Mouse (Mus musculus): Measurements from ENCODE around the gene Tspear. TPM values are rescaled to one million over a fixed set of nuclear protein-coding genes. Genes with fewer than 3 reads are reported as not detected.
A peak's percentile ranks its signal among the peaks of the same experiment; 100 is the strongest.

Tspear gene
- polyA plus RNA-seq, 1 experiment from 2014 or later, result 0.59 TPM

GRCm38 (mm10) chr10:77814382-77814781 is 128.0 kb downstream of the Tspear start, which contains the start of gene Gm2696:
Gm2696 (plus strand) TSS chr10:77814682.
- Histone ChIP-seq H3K4me1 (peaks cover 8% of the 10 kb centered on the region; the same call in 1 of the 2 replicates), H3K4me3 (no peak within 1 kb of the TSS), H3K27ac (no peak within 1 kb of the TSS), H3K27me3 (ENCODE audit: low read depth, poor library complexity, severe bottlenecking) (no peaks in the 10 kb centered on the region), H3K9me3 (replicated peaks) (no peaks in the 10 kb centered on the region), H3K36me3 (no peaks in the 10 kb centered on the region)
- no peak for DNase-seq (ENCODE audit: low spot score)
- 47% methylated on average over 4 of the region's 4 CpGs for WGBS

- Histone ChIP-seq H3K36me3 (no peaks in the 10 kb centered on the region), H3K27ac (no peak overlapping the region), H3K9me3 (replicated peaks) (no peaks in the 10 kb centered on the region), H3K4me1 (peaks cover 8% of the 10 kb centered on the region; the same call in 1 of the 2 replicates), H3K27me3 (ENCODE audit: low read depth, poor library complexity, severe bottlenecking) (no peaks in the 10 kb centered on the region), H3K4me3 (no peak overlapping the region)
- DNase-seq (ENCODE audit: low spot score), result peak; percentile 60
- 27% methylated on average over 5 of the region's 5 CpGs for WGBS
Observed at GRCm38 (mm10) chr10:77815514-77815913, 129.1 kb downstream of the Tspear start.

GRCm38 (mm10) chr10:77818523-77818922 is 132.2 kb downstream of the Tspear start:
- no peak overlapping the region for H3K4me3 ChIP-seq
- no peaks in the 10 kb centered on the region for H3K9me3 ChIP-seq (replicated peaks)
- WGBS, result 96% methylated on average over 4 of the region's 4 CpGs
- no peak for DNase-seq (ENCODE audit: low spot score)
- H3K4me1 ChIP-seq, result peaks cover 8% of the 10 kb centered on the region; the same call in 1 of the 2 replicates
- no peaks in the 10 kb centered on the region for H3K27me3 ChIP-seq (ENCODE audit: low read depth, poor library complexity, severe bottlenecking)
- H3K36me3 ChIP-seq, result no peaks in the 10 kb centered on the region
- no peak overlapping the region for H3K27ac ChIP-seq

GRCm38 (mm10) chr10:77819203-77819602 is 132.8 kb downstream of the Tspear start:
- H3K4me3 ChIP-seq, result no peak overlapping the region

GRCm38 (mm10) chr10:77826951-77827350 is 140.6 kb downstream of the Tspear start, which contains the start of gene Krtap10-4:
Krtap10-4 (minus strand) TSS chr10:77827095.
- Histone ChIP-seq H3K4me1 (0 out of 2 replicates have a peak, but pooled peaks cover 3% of the 10 kb centered on the region), H3K4me3 (no peak within 1 kb of the TSS), H3K9me3 (replicated peaks) (no peaks in the 10 kb centered on the region), H3K27me3 (ENCODE audit: low read depth, poor library complexity, severe bottlenecking) (no peaks in the 10 kb centered on the region), H3K36me3 (no peaks in the 10 kb centered on the region), H3K27ac (no peak within 1 kb of the TSS)
- no peak for DNase-seq (ENCODE audit: low spot score)
- 84% methylated on average over 6 of the region's 6 CpGs for WGBS

More at GRCm38 (mm10) chr10:77819203-77819602, 132.8 kb downstream of the Tspear start:
- Histone ChIP-seq H3K36me3 (no peaks in the 10 kb centered on the region), H3K27ac (no peak overlapping the region), H3K4me1 (peaks cover 8% of the 10 kb centered on the region; the same call in 1 of the 2 replicates), H3K9me3 (replicated peaks) (no peaks in the 10 kb centered on the region), H3K27me3 (ENCODE audit: low read depth, poor library complexity, severe bottlenecking) (no peaks in the 10 kb centered on the region)
- DNase-seq (ENCODE audit: low spot score), result no peak
- WGBS, result 45% methylated on average over 4 of the region's 4 CpGs

- H3K4me3 ChIP-seq, result no peak within 1 kb of the TSS
- DNase-seq (ENCODE audit: low spot score), result no peak
- H3K27ac ChIP-seq, result no peak within 1 kb of the TSS
- no peaks in the 10 kb centered on the region for H3K36me3 ChIP-seq
- no peaks in the 10 kb centered on the region for H3K27me3 ChIP-seq (ENCODE audit: low read depth, poor library complexity, severe bottlenecking)
- no peaks in the 10 kb centered on the region for H3K4me1 ChIP-seq
- no peaks in the 10 kb centered on the region for H3K9me3 ChIP-seq (replicated peaks)
- WGBS, result 80% methylated on average over 8 of the region's 9 CpGs
Observed at GRCm38 (mm10) chr10:77835647-77836046, 149.3 kb downstream of the Tspear start, which contains the start of gene Krtap10-10. Krtap10-10 (plus strand) TSS chr10:77835947.

GRCm38 (mm10) chr10:77839006-77839405 is 152.6 kb downstream of the Tspear start:
- DNase-seq (ENCODE audit: low spot score), result no peak
- no peaks in the 10 kb centered on the region; the same call in 1 of the 2 replicates for H3K9me3 ChIP-seq (replicated peaks)
- no peaks in the 10 kb centered on the region for H3K4me1 ChIP-seq
- WGBS, result 86% methylated on average over 6 of the region's 6 CpGs
- H3K27ac ChIP-seq, result no peak overlapping the region
- H3K4me3 ChIP-seq, result no peak overlapping the region
- no peaks in the 10 kb centered on the region for H3K36me3 ChIP-seq
- no peaks in the 10 kb centered on the region for H3K27me3 ChIP-seq (ENCODE audit: low read depth, poor library complexity, severe bottlenecking)

GRCm38 (mm10) chr10:77846503-77846902 is 160.1 kb downstream of the Tspear start, which contains the start of gene Gm36176:
Gm36176 (plus strand) TSS chr10:77846803.
- no peaks in the 10 kb centered on the region for H3K27me3 ChIP-seq (ENCODE audit: low read depth, poor library complexity, severe bottlenecking)
- no peaks in the 10 kb centered on the region for H3K36me3 ChIP-seq
- H3K9me3 ChIP-seq (replicated peaks), result no peaks in the 10 kb centered on the region; the same call in 1 of the 2 replicates
- no peaks in the 10 kb centered on the region for H3K4me1 ChIP-seq
- DNase-seq (ENCODE audit: low spot score), result no peak
- 73% methylated on average over 3 of the region's 3 CpGs for WGBS
- H3K4me3 ChIP-seq, result no peak within 1 kb of the TSS
- no peak within 1 kb of the TSS for H3K27ac ChIP-seq

- Histone ChIP-seq H3K4me1 (no peaks in the 10 kb centered on the region), H3K36me3 (no peaks in the 10 kb centered on the region), H3K27me3 (ENCODE audit: low read depth, poor library complexity, severe bottlenecking) (no peaks in the 10 kb centered on the region), H3K4me3 (no peak overlapping the region), H3K27ac (no peak overlapping the region), H3K9me3 (replicated peaks) (no peaks in the 10 kb centered on the region; the same call in 1 of the 2 replicates)
- 26% methylated on average over 2 of the region's 2 CpGs for WGBS
- DNase-seq (ENCODE audit: low spot score), result no peak
Observed at GRCm38 (mm10) chr10:77846961-77847360, 160.6 kb downstream of the Tspear start.

GRCm38 (mm10) chr10:77847538-77847937 is 161.2 kb downstream of the Tspear start:
- Histone ChIP-seq H3K27me3 (ENCODE audit: low read depth, poor library complexity, severe bottlenecking) (no peaks in the 10 kb centered on the region), H3K4me3 (no peak overlapping the region), H3K27ac (no peak overlapping the region), H3K4me1 (no peaks in the 10 kb centered on the region), H3K36me3 (no peaks in the 10 kb centered on the region), H3K9me3 (replicated peaks) (no peaks in the 10 kb centered on the region; the same call in 1 of the 2 replicates)
- 90% methylated on average over 2 of the region's 2 CpGs for WGBS
- no peak for DNase-seq (ENCODE audit: low spot score)

GRCm38 (mm10) chr10:77852559-77852958 is 166.2 kb downstream of the Tspear start, which contains the start of gene Gm10318:
Gm10318 (plus strand) TSS chr10:77852859.
- DNase-seq (ENCODE audit: low spot score), result no peak
- Histone ChIP-seq H3K27ac (no peak within 1 kb of the TSS), H3K4me3 (no peak within 1 kb of the TSS), H3K4me1 (0 out of 2 replicates have a peak, but pooled peaks cover 2% of the 10 kb centered on the region), H3K9me3 (replicated peaks) (no peaks in the 10 kb centered on the region), H3K36me3 (no peaks in the 10 kb centered on the region), H3K27me3 (ENCODE audit: low read depth, poor library complexity, severe bottlenecking) (no peaks in the 10 kb centered on the region)
- whole genome bisulfite sequencing, result 74% methylated on average over 9 of the region's 9 CpGs

GRCm38 (mm10) chr10:77861675-77862074 is 175.3 kb downstream of the Tspear start, which contains the start of gene Gm3285:
Gm3285 (plus strand) TSS chr10:77861975.
- Histone ChIP-seq H3K4me3 (no peak within 1 kb of the TSS), H3K27me3 (ENCODE audit: low read depth, poor library complexity, severe bottlenecking) (no peaks in the 10 kb centered on the region), H3K27ac (no peak within 1 kb of the TSS), H3K4me1 (peaks cover 13% of the 10 kb centered on the region), H3K36me3 (no peaks in the 10 kb centered on the region), H3K9me3 (replicated peaks) (no peaks in the 10 kb centered on the region)
- no peak for DNase-seq (ENCODE audit: low spot score)
- 57% methylated on average over 7 of the region's 7 CpGs for WGBS

GRCm38 (mm10) chr10:77864067-77864761 is 177.8 kb downstream of the Tspear start:
- Histone ChIP-seq H3K36me3 (no peaks in the 10 kb centered on the region), H3K27me3 (ENCODE audit: low read depth, poor library complexity, severe bottlenecking) (no peaks in the 10 kb centered on the region), H3K27ac (0 out of 2 replicates have a peak overlapping the region, but pooled peaks have one; percentile 7), H3K4me3 (peak overlapping the region; percentile 36), H3K4me1 (peaks cover 13% of the 10 kb centered on the region), H3K9me3 (replicated peaks) (no peaks in the 10 kb centered on the region)
- peak; percentile 43 for DNase-seq (ENCODE audit: low spot score)
- 33% methylated on average over 14 of the region's 14 CpGs for WGBS

All from limb, embryonic 10.5 days (tissue).